Mouse (Mus musculus): Measurements from ENCODE around the gene Zfp819.
"Not testable (repeated sequence)": the region's sequence is repeated elsewhere in the genome, so short reads cannot be mapped to it uniquely, and the experiment has no call there.

The Zfp819 gene

DNA sequence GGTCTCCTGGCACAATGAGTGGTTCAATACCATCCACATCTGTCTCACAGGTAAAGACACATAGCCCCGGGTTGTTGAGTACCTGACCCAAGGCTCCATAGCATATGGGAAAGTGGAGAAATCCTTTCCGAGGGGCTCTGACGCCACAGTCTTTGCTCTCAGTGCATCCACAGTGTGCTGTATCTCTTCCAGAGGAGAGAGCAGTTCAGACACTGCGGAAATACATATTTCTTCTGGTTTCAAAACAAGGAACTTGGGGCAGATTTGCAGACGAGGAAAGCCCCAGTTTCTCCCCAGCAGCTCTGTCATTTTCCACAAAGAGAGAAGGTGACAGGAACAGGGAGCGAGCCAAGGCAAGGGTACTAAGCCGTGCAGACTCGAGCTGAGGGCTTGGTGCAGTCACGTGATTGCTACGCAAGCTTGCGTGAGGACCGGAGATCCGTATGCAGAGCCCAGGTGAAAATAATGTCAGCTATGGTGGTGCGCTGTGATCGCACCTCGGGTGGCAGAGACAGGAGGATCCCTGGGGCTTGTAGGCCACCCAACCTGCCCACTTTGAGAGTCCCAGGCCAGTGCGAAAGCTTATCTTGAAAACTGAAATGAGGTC lies 36.2 kb downstream of the Zfp819 start:
- no peak for DNase-seq

- no peak for DNase-seq
Measured at GRCm38 (mm10) chr7:43652683-43653082, 45.7 kb downstream of the Zfp819 start.

DNA sequence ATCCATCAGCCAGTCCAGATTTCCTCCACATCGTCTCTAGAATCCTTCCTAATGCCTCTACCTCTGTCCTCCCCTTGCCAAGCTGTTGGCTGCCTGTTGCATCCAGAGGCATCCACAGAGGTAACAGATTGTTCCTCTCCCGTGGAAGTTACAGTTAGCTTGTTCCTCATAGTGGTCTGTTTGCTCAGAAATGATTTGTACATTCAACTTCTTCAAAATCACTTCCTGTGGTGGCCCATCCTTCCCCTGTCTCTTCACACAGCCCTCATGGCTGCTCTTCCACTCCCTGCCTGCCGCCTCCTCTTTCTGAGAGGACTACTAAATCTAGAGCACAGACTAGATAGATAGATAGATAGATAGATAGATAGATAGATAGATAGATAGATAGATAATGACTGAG lies 47.5 kb downstream of the Zfp819 start:
- DNase-seq: no peak

DNA sequence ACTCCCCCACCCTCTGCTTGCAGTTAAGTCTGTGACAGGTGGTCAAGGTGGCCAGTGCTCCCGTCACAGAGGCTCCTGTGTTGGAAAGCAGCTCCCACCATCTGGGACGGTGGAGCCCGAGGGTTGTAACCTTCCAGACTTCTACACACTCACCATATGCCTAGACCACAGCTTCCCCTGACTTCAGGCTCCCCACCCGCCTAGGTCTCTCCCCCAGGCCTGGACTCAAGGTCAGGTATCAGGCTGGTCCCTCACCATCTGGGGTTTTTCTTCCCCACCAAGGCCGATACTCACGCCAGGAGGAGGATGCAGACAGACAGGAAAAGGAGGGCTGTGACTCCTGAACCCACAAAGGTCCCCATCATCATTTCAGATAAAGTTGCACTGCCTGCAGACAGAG lies 49.3 kb downstream of the Zfp819 start:
- no peak for DNase-seq

DNA sequence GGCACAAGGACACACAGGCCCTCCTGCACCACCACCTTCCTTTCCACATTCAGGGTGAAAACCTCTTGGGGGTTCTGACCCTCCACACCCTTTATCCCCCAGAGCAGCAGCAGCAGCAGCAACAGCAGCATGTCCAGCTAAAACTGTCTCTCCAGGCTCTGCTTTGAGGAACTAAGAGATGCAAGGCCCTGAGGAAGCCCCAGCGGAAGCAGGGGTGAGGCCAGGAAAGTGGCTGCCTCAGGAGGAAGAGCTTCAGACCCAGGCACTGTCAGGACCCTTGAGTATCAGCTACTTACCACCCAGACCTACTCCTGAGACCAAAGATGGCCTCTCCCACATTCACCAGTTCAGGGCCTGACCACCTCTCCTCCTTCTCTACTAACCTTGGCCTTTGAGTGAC lies 53.0 kb downstream of the Zfp819 start, which contains the start of gene Siglece:
Gene Siglece (minus strand): TSS at position 160 of the 400 bp plus-strand sequence.
- DNase-seq: no peak

- DNase-seq: no peak
Measured at GRCm38 (mm10) chr7:43662804-43663203, 55.8 kb downstream of the Zfp819 start.

- DNase-seq: not testable (repeated sequence)
Measured at GRCm38 (mm10) chr7:43667221-43667620, 60.3 kb downstream of the Zfp819 start.
